Mouse (Mus musculus): Measurements from ENCODE around the gene Sertad4. TPM values are rescaled to one million over a fixed set of nuclear protein-coding genes. Genes with fewer than 3 reads are reported as not detected.

The Sertad4 gene
- total RNA-seq (2022): 10 to 100 TPM; 13.4 to 17.3 (median 14.7) TPM

- DNase-seq (ENCODE audit: low spot score in 2 of 2): no peak
Measured at GRCm38 (mm10) chr1:192855474-192856230, at the start of gene Sertad4. Sertad4 (minus strand) TSS chr1:192855756.

- DNase-seq (ENCODE audit: low spot score in 2 of 2): no peak
Measured at GRCm38 (mm10) chr1:192901516-192901915, 46.0 kb upstream of the Sertad4 start.

- DNase-seq (ENCODE audit: low spot score in 2 of 2): no peak
Measured at GRCm38 (mm10) chr1:192900913-192901312, 45.4 kb upstream of the Sertad4 start.

GRCm38 (mm10) chr1:192898742-192899141, 43.2 kb upstream of the Sertad4 start:
- no peak for DNase-seq (ENCODE audit: low spot score in 2 of 2)

- DNase-seq (ENCODE audit: low spot score in 2 of 2): no peak
Measured at GRCm38 (mm10) chr1:192897218-192897617, 41.7 kb upstream of the Sertad4 start.

- no peak for DNase-seq (ENCODE audit: low spot score in 2 of 2)
Measured at GRCm38 (mm10) chr1:192896076-192896475, 40.5 kb upstream of the Sertad4 start.

GRCm38 (mm10) chr1:192890716-192891115, 35.2 kb upstream of the Sertad4 start:
- DNase-seq (ENCODE audit: low spot score in 2 of 2): no peak

GRCm38 (mm10) chr1:192882617-192883295, 27.2 kb upstream of the Sertad4 start:
- no peak for DNase-seq (ENCODE audit: low spot score in 2 of 2)

GRCm38 (mm10) chr1:192880130-192880529, 24.6 kb upstream of the Sertad4 start:
- no peak for DNase-seq (ENCODE audit: low spot score in 2 of 2)

GRCm38 (mm10) chr1:192879086-192879580, 23.6 kb upstream of the Sertad4 start:
- no peak for DNase-seq (ENCODE audit: low spot score in 2 of 2)

- DNase-seq (ENCODE audit: low spot score in 2 of 2): no peak
Measured at GRCm38 (mm10) chr1:192872841-192873240, 17.3 kb upstream of the Sertad4 start.

- DNase-seq (ENCODE audit: low spot score in 2 of 2): no peak
Measured at GRCm38 (mm10) chr1:192869761-192870160, 14.2 kb upstream of the Sertad4 start.

- DNase-seq (ENCODE audit: low spot score in 2 of 2): no peak
Measured at GRCm38 (mm10) chr1:192864440-192864839, 8.9 kb upstream of the Sertad4 start.

- no peak for DNase-seq (ENCODE audit: low spot score in 2 of 2)
Measured at GRCm38 (mm10) chr1:192861305-192861960, 5.9 kb upstream of the Sertad4 start.

- no peak for DNase-seq (ENCODE audit: low spot score in 2 of 2)
Measured at GRCm38 (mm10) chr1:192860273-192860672, 4.7 kb upstream of the Sertad4 start.

GRCm38 (mm10) chr1:192857582-192857981, 2.0 kb upstream of the Sertad4 start:
- DNase-seq (ENCODE audit: low spot score in 2 of 2): no peak

GRCm38 (mm10) chr1:192856931-192857330, 1.4 kb upstream of the Sertad4 start:
- no peak for DNase-seq (ENCODE audit: low spot score in 2 of 2)

- DNase-seq (ENCODE audit: low spot score in 2 of 2): no peak
Measured at GRCm38 (mm10) chr1:192856411-192856810, 855 bp upstream of the Sertad4 start.

GRCm38 (mm10) chr1:192854819-192855271, 711 bp downstream of the Sertad4 start:
- no peak for DNase-seq (ENCODE audit: low spot score in 2 of 2)

- no peak for DNase-seq (ENCODE audit: low spot score in 2 of 2)
Measured at GRCm38 (mm10) chr1:192853988-192854818, 1.4 kb downstream of the Sertad4 start.

- no peak for DNase-seq (ENCODE audit: low spot score in 2 of 2)
Measured at GRCm38 (mm10) chr1:192853429-192853828, 2.1 kb downstream of the Sertad4 start.

Data from layer of hippocampus, adult 8-10 months (tissue).